Mouse (Mus musculus) brain, embryonic 14.5 days (tissue): Measurements from ENCODE around the gene Bet1l. TPM values are rescaled to one million over a fixed set of nuclear protein-coding genes. Genes with fewer than 3 reads are reported as not detected.
A peak's percentile ranks its signal among the peaks of the same experiment; 100 is the strongest.

ENCODE experiments used
- DNase-seq: peaks from one replicate; pipeline ENCODE4 v3.0.0-alpha.2; 2011; ENCODE audit warnings: low read depth
- CTCF ChIP-seq: fragments of 200-500 bp; IDR thresholded peaks from 2 replicates; pipeline ENCODE4 v1.5.1; 2012; ENCODE audit warnings: inconsistent platforms, mild to moderate bottlenecking, moderate library complexity, borderline replicate concordance; ENCODE audit not compliant: insufficient read depth, insufficient read length; ENCODE audit errors: extremely low read depth
- POLR2A ChIP-seq: fragments of 200-500 bp; IDR thresholded peaks from 2 replicates; pipeline ENCODE4 v1.6.1; 2012; ENCODE audit warnings: mild to moderate bottlenecking, inconsistent platforms, borderline replicate concordance; ENCODE audit not compliant: poor library complexity, insufficient read depth, insufficient read length, severe bottlenecking; ENCODE audit errors: extremely low read depth
- polyA plus RNA-seq: library from polyadenylated mRNA; depleted of rRNA; stranded (reverse); fragments of >200 nt; gene quantifications from 2 replicates; pipeline ENCODE4 v1.2.3, GENCODE M21; 2012

Gene Bet1l
- polyA plus RNA-seq, 1 experiment = 26.9 TPM

GRCm38 (mm10) chr7:140881696-140882468, 24.5 kb upstream of the Bet1l start, which contains the start of the genes Psmd13 and Sirt3:
Psmd13 (plus strand) TSS chr7:140881968.
Sirt3 (minus strand) TSS chr7:140882309.
- TF ChIP-seq POLR2A (0 out of 2 replicates have a peak, but pooled peaks have one; percentile 9), CTCF (no peak)
- peak; percentile 98 for DNase-seq

DNA sequence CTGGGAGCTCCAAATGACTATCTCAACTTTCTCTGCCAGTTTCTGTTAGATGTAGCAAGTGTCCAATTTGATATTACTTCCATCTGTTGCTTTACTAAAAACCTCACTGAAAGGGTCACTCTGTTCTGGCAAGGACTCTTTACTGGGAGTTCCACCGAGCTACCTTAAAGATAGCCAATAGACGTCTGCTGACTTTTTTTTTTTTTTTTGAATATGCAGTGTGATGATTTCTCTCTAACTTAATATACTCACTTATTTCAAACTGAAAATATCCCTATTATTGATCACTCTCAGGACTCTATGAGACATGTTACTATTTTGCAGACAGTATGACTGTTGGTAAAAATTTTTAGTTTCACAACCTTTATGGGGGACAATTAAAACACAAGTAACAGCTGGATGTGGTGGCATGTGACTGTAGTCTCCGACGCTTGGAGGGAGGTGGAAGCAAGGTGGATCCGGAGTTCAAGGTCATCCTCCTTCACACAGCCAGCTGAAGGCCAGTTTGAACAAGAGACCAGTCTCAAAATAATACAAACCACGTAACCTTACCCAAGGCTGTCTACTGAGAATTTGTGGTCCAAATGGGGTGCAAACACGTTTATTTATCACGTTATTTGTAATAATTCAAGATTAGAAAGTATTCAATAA, 23.6 kb upstream of the Bet1l start:
- no peak for DNase-seq
- TF ChIP-seq CTCF = no peak
- no peak for TF ChIP-seq POLR2A

GRCm38 (mm10) chr7:140880419-140880818, 23.0 kb upstream of the Bet1l start:
- TF ChIP-seq POLR2A = no peak
- TF ChIP-seq CTCF = no peak
- no peak for DNase-seq

- TF ChIP-seq CTCF (no peak), POLR2A (no peak)
- DNase-seq = no peak
These were observed 22.0 kb upstream of the Bet1l start for GRCm38 (mm10) chr7:140879355-140879754.

DNA sequence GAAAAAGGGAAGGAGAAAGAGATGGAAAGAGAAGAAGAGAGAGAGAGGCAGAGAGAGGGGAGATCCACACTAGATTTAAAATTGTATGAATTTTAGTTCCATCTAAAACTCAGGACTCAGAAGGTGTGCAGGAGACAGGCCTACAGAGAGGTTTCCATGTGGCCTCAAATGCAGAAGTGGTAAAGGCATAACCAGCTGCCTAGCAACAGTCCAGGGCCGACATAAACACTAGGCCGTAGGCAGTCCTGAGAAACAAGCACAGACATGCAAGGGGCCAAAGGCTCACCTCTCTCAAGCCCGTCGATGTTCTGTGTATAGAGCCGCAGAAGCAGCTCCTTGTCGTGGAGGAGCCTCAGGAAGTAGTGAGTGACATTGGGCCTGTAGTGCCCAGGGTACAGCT, 20.0 kb upstream of the Bet1l start:
- DNase-seq = no peak
- TF ChIP-seq CTCF (no peak), POLR2A (no peak)

DNA sequence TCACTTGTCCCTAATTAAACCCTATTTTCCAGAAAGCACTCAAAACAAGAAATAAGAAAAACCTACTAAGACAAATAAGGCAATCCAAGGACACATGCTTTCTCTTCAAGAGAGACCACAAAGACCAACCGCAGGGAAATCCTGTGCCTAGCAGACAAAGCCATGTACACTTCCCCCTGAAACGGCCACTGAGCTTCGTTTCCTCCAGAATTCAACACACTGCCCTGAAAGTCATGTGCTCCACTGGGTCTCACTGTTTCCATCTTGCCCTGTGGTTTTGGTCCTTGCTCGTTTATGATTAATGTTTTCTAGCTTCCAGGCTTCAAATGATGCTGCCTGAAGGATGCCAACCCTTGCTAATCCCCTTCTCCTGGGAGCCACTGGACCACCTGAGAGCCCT, 16.8 kb upstream of the Bet1l start:
- no peak for DNase-seq
- TF ChIP-seq POLR2A (no peak), CTCF (no peak)

GRCm38 (mm10) chr7:140864761-140865160, 7.4 kb upstream of the Bet1l start:
- no peak for DNase-seq
- TF ChIP-seq POLR2A = no peak
- TF ChIP-seq CTCF = no peak

GRCm38 (mm10) chr7:140860728-140861127, 3.4 kb upstream of the Bet1l start:
- DNase-seq = no peak
- TF ChIP-seq POLR2A (no peak), CTCF (no peak)

DNA sequence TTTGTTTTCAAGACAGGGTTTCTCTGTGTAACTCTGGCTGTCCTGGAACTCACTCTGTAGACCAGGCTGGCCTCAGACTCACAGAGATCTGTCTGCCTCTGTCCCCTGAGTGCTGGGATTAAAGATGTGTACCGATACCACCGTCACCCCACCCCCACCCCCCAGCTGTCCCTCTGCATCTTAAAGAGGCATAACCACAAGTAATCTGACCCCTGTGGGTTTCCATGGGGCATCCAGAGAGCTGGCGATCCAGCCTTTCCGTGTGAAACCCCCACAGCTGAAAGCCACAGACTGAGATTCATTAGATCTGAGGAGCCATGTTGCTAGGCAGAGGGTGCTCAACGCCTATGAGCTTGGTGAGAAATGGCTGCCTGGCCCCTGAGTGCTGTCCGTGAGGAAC, 2.6 kb upstream of the Bet1l start:
- no peak for DNase-seq
- TF ChIP-seq POLR2A = no peak
- no peak for TF ChIP-seq CTCF

- TF ChIP-seq CTCF (no peak), POLR2A (no peak)
These were observed 1.4 kb upstream of the Bet1l start for GRCm38 (mm10) chr7:140858746-140859145.

DNA sequence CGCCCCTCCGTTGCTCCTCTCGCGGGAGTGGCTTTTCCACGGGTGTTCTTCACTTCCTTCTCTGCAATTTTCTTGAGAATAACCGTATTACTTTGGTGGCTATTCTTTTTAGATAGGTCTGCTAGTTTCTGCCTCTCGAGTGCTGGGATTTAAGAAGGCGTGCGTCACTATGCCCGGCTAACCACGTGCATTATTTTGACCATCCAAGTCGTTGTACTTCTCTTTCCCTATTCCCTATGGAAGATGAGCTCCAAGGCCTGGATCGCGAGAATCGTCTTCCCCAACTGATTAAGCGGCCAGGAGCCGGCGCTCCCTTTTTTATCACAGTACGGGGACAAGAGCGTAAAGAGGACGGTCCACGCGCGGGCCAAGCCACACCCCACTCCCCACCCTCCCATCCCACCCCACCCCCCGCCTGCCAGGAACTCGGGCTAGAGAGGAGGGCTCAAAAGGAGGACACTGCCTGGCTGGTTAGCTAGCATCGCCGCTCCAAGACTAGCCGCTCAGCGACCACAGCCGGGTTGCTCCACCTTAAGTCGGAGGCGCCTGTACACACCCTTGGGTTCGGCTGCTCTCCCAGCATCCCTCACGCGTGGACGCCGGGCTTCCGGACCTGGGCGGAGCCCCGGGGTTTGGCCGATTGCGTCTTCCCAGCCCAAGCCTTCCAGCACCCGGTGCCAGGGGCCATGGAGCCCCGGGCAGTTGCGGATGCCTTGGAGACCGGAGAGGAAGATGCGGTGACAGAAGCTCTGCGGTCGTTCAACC, 410 bp downstream of the Bet1l start, which contains the start of gene Ric8a:
Gene Ric8a, plus strand, starts transcription at position 173 of the 765 bp plus-strand sequence.
- no peak for TF ChIP-seq CTCF
- peak; percentile 38; the same call in 1 of the 2 replicates for TF ChIP-seq POLR2A
- DNase-seq = peak; percentile 88

More at GRCm38 (mm10) chr7:140858746-140859145, 1.4 kb upstream of the Bet1l start:
- DNase-seq = no peak
